15 mouse cellular contexts compared by ENCODE assay signal in the genomic region with DNA sequence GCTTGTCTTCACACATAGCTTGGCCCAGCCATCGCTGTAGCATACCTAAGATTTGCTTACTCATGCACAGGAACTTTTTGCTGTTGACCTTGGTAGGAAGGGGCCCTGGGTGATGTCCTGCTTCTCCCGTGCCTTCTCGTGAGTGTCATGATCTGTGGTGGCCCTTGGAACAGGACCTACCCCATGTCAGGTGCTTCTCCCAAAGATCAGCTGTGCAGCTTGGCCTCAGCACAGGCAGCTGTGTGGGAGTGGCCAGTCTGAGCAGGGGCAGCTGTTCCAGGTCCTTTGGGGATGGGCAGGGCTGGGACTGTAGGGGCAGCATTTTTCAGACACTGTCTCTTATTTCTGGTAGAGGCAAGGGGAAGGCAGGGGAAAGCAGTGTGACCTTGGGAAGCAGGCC. TPM values are rescaled to one million over a fixed set of nuclear protein-coding genes. Genes with fewer than 3 reads are reported as not detected.
DNase-seq lines count a peak whose midpoint lies in the region; ATAC-seq lines count a peak whose summit lies in the region.
"Had no signal": no experiment of that assay in that cellular context is flagged by ENCODE, and none has a peak within 500 bp of the region (broad histone marks: within the 10 kb centered on the region; RNA-seq: fewer than 3 reads in every experiment).

No protein-coding gene starts in this region.

- H3K9me3 ChIP-seq in kidney, embryonic 14.5 days (ENCODE audit: control insufficient read depth, low read length) = no peaks in the 10 kb centered on the region
- H3K9me3 ChIP-seq: forebrain, embryonic 10.5 days; heart, embryonic 15.5 days; liver, embryonic 15.5 days had no signal

- DNase-seq in kidney, postnatal 36 days = no peak
- peak; percentile 76 for DNase-seq in testis, postnatal 10 days (ENCODE audit: low spot score)
- no peak for DNase-seq in testis, postnatal 14 days (ENCODE audit: low spot score)
- DNase-seq in heart, adult 9 months (ENCODE audit: low spot score in 2 of 2) = peak; percentile 52 to 57
- DNase-seq in retina, postnatal 1 day = peak; percentile 25
- no peak for DNase-seq in spleen, postnatal 36 days (ENCODE audit: low spot score in 2 of 2)
- DNase-seq in cerebellum, postnatal 36 days = no peak
- DNase-seq: cerebellum, adult 11 months; layer of hippocampus, adult 9-11 months; right cerebral cortex, postnatal 25 days; thymus, postnatal 25 days had no signal

- H3K27ac ChIP-seq in kidney, embryonic 14.5 days (ENCODE audit: low read depth, low read length) = no peak overlapping the region
- H3K27ac ChIP-seq: forebrain, embryonic 10.5 days; heart, embryonic 15.5 days; liver, embryonic 15.5 days had no signal

- H3K4me2 ChIP-seq in kidney, embryonic 14.5 days (replicated peaks; ENCODE audit: low read depth, low read length) = no peak overlapping the region
- H3K4me2 ChIP-seq: heart, embryonic 15.5 days; liver, embryonic 15.5 days had no signal

- 48% methylated on average over 3 of the region's 3 CpGs for WGBS in kidney, embryonic 14.5 days

- no peak overlapping the region for H3K4me3 ChIP-seq in kidney, embryonic 14.5 days (ENCODE audit: low read length)
- H3K4me3 ChIP-seq: forebrain, embryonic 10.5 days; heart, embryonic 15.5 days; liver, embryonic 15.5 days had no signal

- no peaks in the 10 kb centered on the region for H3K27me3 ChIP-seq in kidney, embryonic 14.5 days (ENCODE audit: control insufficient read depth, insufficient read depth, low read length)
- H3K27me3 ChIP-seq: heart, embryonic 15.5 days; liver, embryonic 15.5 days had no signal

- no peaks in the 10 kb centered on the region for H3K4me1 ChIP-seq in kidney, embryonic 14.5 days (ENCODE audit: control insufficient read depth, insufficient read depth, low read length)
- H3K4me1 ChIP-seq: forebrain, embryonic 10.5 days; heart, embryonic 15.5 days had no signal

- H3K9ac ChIP-seq in kidney, embryonic 14.5 days (ENCODE audit: low read depth, low read length) = no peak overlapping the region
- H3K9ac ChIP-seq: heart, embryonic 15.5 days; liver, embryonic 15.5 days had no signal

- ATAC-seq in kidney, embryonic 14.5 days (ENCODE audit: low FRiP score, low TSS enrichment) = peak; percentile 64

- peaks cover 5% of the 10 kb centered on the region; the same call in 1 of the 2 replicates for H3K36me3 ChIP-seq in kidney, embryonic 14.5 days (ENCODE audit: control insufficient read depth, insufficient read depth, low read length)

RNA-seq across cellular contexts. Expression of gene Nfatc3, which starts 14.5 kb away (rescaled TPM):
- polyA plus RNA-seq in kidney, embryonic 14.5 days (2014; fragmentation: Nextera tagmentation; extraction: Ambion mirVana) = 8.9 and 10.3 TPM in 2 replicates

RNA-seq across cellular contexts. Expression of gene Ddx28, which starts 32.5 kb away (rescaled TPM):
- polyA plus RNA-seq in kidney, embryonic 14.5 days (2014; fragmentation: Nextera tagmentation; extraction: Ambion mirVana) = 13.4 and 19.8 TPM in 2 replicates

RNA-seq across cellular contexts. Expression of gene Dpep2nb, which starts 38.4 kb away (rescaled TPM):
- polyA plus RNA-seq in kidney, embryonic 14.5 days (2014; fragmentation: Nextera tagmentation; extraction: Ambion mirVana) = 0.22 TPM in 1 of 2 replicates, not detected in the other
- polyA plus RNA-seq: forebrain, embryonic 10.5 days; heart, embryonic 15.5 days; liver, embryonic 15.5 days had no signal

RNA-seq across cellular contexts. Expression of gene Dus2, which starts 53.0 kb away (rescaled TPM):
- polyA plus RNA-seq in kidney, embryonic 14.5 days (2014; fragmentation: Nextera tagmentation; extraction: Ambion mirVana) = 18.3 and 19.9 TPM in 2 replicates

Comparison
In these comparisons a context has a peak if more than half of its experiments do, and no peak if none do; other contexts are left out.
1. DNase-seq: peak in testis, postnatal 10 days (single experiment), heart, adult 9 months (2 of 2) and retina, postnatal 1 day (single experiment); none in kidney, postnatal 36 days (0 of 2), testis, postnatal 14 days (single experiment), spleen, postnatal 36 days (0 of 2) and cerebellum, postnatal 36 days (0 of 2).